Comparison of ENCODE assay signal across 25 mouse cellular contexts in the genomic region with DNA sequence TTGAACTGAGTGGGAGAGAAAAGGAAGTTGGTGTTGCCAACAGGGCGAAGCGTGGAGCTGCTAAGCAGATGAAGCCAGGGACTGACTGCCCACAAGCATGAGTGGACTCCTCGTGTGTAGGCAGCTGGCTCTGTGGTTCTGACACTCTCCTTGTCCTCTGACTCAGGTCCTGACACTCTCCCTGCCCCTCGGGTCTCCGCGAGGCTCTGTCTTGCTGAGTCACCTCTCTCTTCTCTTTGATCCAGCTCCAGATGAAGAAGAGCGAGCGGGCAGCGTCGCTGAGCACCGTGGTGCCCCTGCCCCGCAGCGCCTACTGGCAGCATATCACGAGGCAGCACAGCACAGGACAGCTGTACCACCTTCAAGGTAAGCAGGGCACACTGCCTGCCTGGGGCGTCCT.
DNase-seq lines count a peak whose midpoint lies in the region; ATAC-seq lines count a peak whose summit lies in the region.
"Had no signal": no experiment of that assay in that cellular context is flagged by ENCODE, and none has a peak within 500 bp of the region (broad histone marks: within the 10 kb centered on the region; RNA-seq: fewer than 3 reads in every experiment).

No protein-coding gene starts in this region.

- no peak for ATAC-seq in megakaryocyte, adult 5-6 weeks (ENCODE audit: poor library complexity, severe bottlenecking)
- ATAC-seq: forebrain, embryonic 16.5 days; liver, embryonic 12.5 days; liver, postnatal 0 days had no signal

- H3K4me3 ChIP-seq in megakaryocyte, embryonic 14.5 days (replicated peaks): peak overlapping the region; percentile 80
- no peak overlapping the region for H3K4me3 ChIP-seq in embryonic facial prominence, embryonic 10.5 days
- H3K4me3 ChIP-seq: embryonic facial prominence, embryonic 12.5 days; gastrocnemius, adult 2 months; heart, adult 2 months; heart, embryonic 12.5 days; hindbrain, embryonic 15.5 days; liver, embryonic 12.5 days; myocyte; neural tube, embryonic 13.5 days had no signal

- H3K4me1 ChIP-seq in megakaryocyte, embryonic 14.5 days: no peaks in the 10 kb centered on the region
- H3K4me1 ChIP-seq in embryonic facial prominence, embryonic 10.5 days: 0 out of 2 replicates have a peak, but pooled peaks cover 3% of the 10 kb centered on the region
- H3K4me1 ChIP-seq: embryonic facial prominence, embryonic 12.5 days; heart, embryonic 12.5 days; hindbrain, embryonic 15.5 days; liver, embryonic 12.5 days; neural tube, embryonic 13.5 days had no signal

- peak; percentile 78 for DNase-seq in Muller cell, postnatal 12 days (ENCODE audit: inconsistent ontology term)
- peak; percentile 33 for DNase-seq in adrenal gland, postnatal 10 days
- no peak for DNase-seq in embryonic facial prominence, embryonic 10.5 days (ENCODE audit: low spot score)
- DNase-seq in kidney, adult 9 months: no peak
- no peak for DNase-seq in thymus, postnatal 10 days (ENCODE audit: low spot score in 2 of 2)
- DNase-seq: B cell, adult 2 months; cerebellum, adult 2 months; cerebellum, postnatal 25 days; gastrocnemius, adult 2 months; heart, adult 2 months; kidney, adult 2 months; layer of hippocampus, postnatal 36 days; left cerebral cortex, postnatal 4 days; liver, postnatal 0 days; lung, postnatal 36 days had no signal

- H3K27ac ChIP-seq in embryonic facial prominence, embryonic 10.5 days (replicated peaks): 0 out of 2 replicates have a peak overlapping the region, but pooled peaks have one; percentile 19
- H3K27ac ChIP-seq: embryonic facial prominence, embryonic 12.5 days; gastrocnemius, adult 2 months; heart, adult 2 months; hindbrain, embryonic 15.5 days; kidney, postnatal 0 days; liver, embryonic 12.5 days; neural tube, embryonic 13.5 days had no signal

- WGBS in embryonic facial prominence, embryonic 10.5 days: 91% methylated on average over 15 of the region's 15 CpGs

- no peaks in the 10 kb centered on the region for H3K27me3 ChIP-seq in megakaryocyte, embryonic 14.5 days (replicated peaks)
- H3K27me3 ChIP-seq in embryonic facial prominence, embryonic 10.5 days (replicated peaks; ENCODE audit: low read depth, poor library complexity, severe bottlenecking): no peaks in the 10 kb centered on the region
- H3K27me3 ChIP-seq: embryonic facial prominence, embryonic 12.5 days; heart, embryonic 12.5 days; hindbrain, embryonic 15.5 days; liver, embryonic 12.5 days; neural tube, embryonic 13.5 days had no signal

- no peaks in the 10 kb centered on the region for H3K36me3 ChIP-seq in megakaryocyte, embryonic 14.5 days (replicated peaks; ENCODE audit: low read length)
- no peaks in the 10 kb centered on the region for H3K36me3 ChIP-seq in embryonic facial prominence, embryonic 10.5 days (replicated peaks)
- H3K36me3 ChIP-seq: embryonic facial prominence, embryonic 12.5 days; heart, embryonic 12.5 days; hindbrain, embryonic 15.5 days; liver, embryonic 12.5 days had no signal

- H3K9me3 ChIP-seq in megakaryocyte, embryonic 14.5 days: peaks cover 39% of the 10 kb centered on the region
- H3K9me3 ChIP-seq in embryonic facial prominence, embryonic 10.5 days: no peaks in the 10 kb centered on the region
- H3K9me3 ChIP-seq: embryonic facial prominence, embryonic 12.5 days; heart, embryonic 12.5 days; hindbrain, embryonic 15.5 days; liver, embryonic 12.5 days; neural tube, embryonic 13.5 days had no signal

Comparison
In these comparisons a context has a peak if more than half of its experiments do, and no peak if none do; other contexts are left out.
1. DNase-seq: peak in Muller cell, postnatal 12 days (single experiment) and adrenal gland, postnatal 10 days (single experiment); none in embryonic facial prominence, embryonic 10.5 days (single experiment), kidney, adult 9 months (single experiment) and thymus, postnatal 10 days (0 of 2).